Mouse (Mus musculus) lung, postnatal 0 days (tissue): ENCODE measurements around the gene Actr1a. TPM values are rescaled to one million over a fixed set of nuclear protein-coding genes. Genes with fewer than 3 reads are reported as not detected.

Experiments used
- ATAC-seq: fragments of 200-750 bp; cut with Nextera tagmentation; 2 replicates; pipeline ENCODE4 v1.8.0; 2017; ENCODE audit warnings: moderate library complexity
- DNase-seq: peaks from one replicate; pipeline ENCODE4 v3.0.0-alpha.2; 2016; ENCODE audit warnings: low spot score
- H3K27ac ChIP-seq: fragments of 300-500 bp; sonication (generic); 2 replicates; pipeline ENCODE4 v1.5.1; 2014; ENCODE audit warnings: antibody characterized with exemption, mild to moderate bottlenecking, low read length, mixed read lengths
- H3K27me3 ChIP-seq: fragments of 300-500 bp; sonication (generic); replicated peaks from 2 replicates; pipeline ENCODE4 v1.6.1; 2014; ENCODE audit warnings: low read length, mixed read lengths; ENCODE audit not compliant: insufficient read depth
- H3K36me3 ChIP-seq: fragments of 300-500 bp; sonication (generic); 2 replicates; pipeline ENCODE4 v1.6.1; 2014; ENCODE audit warnings: low read length, mixed read lengths; ENCODE audit not compliant: insufficient read depth
- H3K4me1 ChIP-seq: fragments of 300-500 bp; sonication (generic); 2 replicates; pipeline ENCODE4 v1.6.1; 2014; ENCODE audit warnings: antibody characterized with exemption, low read depth, low read length, mixed read lengths; ENCODE audit not compliant: insufficient read depth
- H3K4me2 ChIP-seq: fragments of 300-500 bp; sonication (generic); replicated peaks from 2 replicates; pipeline ENCODE4 v1.6.1; 2014; ENCODE audit warnings: low read depth, mild to moderate bottlenecking, low read length, moderate library complexity, mixed read lengths
- H3K4me3 ChIP-seq: fragments of 300-500 bp; sonication (generic); 2 replicates; pipeline ENCODE4 v1.5.1; 2014; ENCODE audit warnings: low read depth, low read length
- H3K9ac ChIP-seq: fragments of 300-500 bp; sonication (generic); replicated peaks from 2 replicates; pipeline ENCODE4 v1.6.1; 2014; ENCODE audit warnings: low read depth, mild to moderate bottlenecking
- H3K9me3 ChIP-seq: fragments of 300-500 bp; sonication (generic); 2 replicates; pipeline ENCODE4 v1.6.1; 2016; ENCODE audit warnings: low read length, mixed read lengths
- CTCF ChIP-seq: IDR thresholded peaks from 2 replicates; pipeline ENCODE4 v1.5.1; 2016; ENCODE audit warnings: antibody characterized with exemption, mild to moderate bottlenecking
- EP300 ChIP-seq: IDR thresholded peaks from 2 replicates; pipeline ENCODE4 v1.6.1; 2016; ENCODE audit warnings: antibody characterized with exemption, mild to moderate bottlenecking, control low read depth
- WGBS: fragments of 180-500 bp; shearing (Covaris S2); extraction: QIAGEN DNeasy Blood & Tissue Kit; methylation state at CpG from one replicate; pipeline ENCODE4 v1.1.7; 2014; 5-methylcytosine and 5-hydroxymethylcytosine counted together
- polyA plus RNA-seq: library from polyadenylated mRNA; unstranded; fragments of >200 nt; fragmentation: Nextera tagmentation; extraction: Ambion mirVana; gene quantifications from 2 replicates; pipeline ENCODE4 v1.2.1, GENCODE M21; 2015

Actr1a gene
- polyA plus RNA-seq, 1 experiment from 2014 or later: 104 TPM

- ATAC-seq: no peak
- no peak overlapping the region for H3K4me2 ChIP-seq
- H3K36me3 ChIP-seq: 0 out of 2 replicates have a peak, but pooled peaks cover 3% of the 10 kb centered on the region
- WGBS: 56% methylated on average over 7 of the region's 7 CpGs
- no peaks in the 10 kb centered on the region for H3K9me3 ChIP-seq
- H3K27me3 ChIP-seq: no peaks in the 10 kb centered on the region
- H3K4me3 ChIP-seq: no peak overlapping the region
- no peak for DNase-seq
- peaks cover 10% of the 10 kb centered on the region for H3K4me1 ChIP-seq
- H3K27ac ChIP-seq: no peak overlapping the region
- TF ChIP-seq EP300: no peak
- no peak for TF ChIP-seq CTCF
- no peak overlapping the region for H3K9ac ChIP-seq
Observed at GRCm38 (mm10) chr19:46332721-46333339, 62.7 kb downstream of the Actr1a start.

- Histone ChIP-seq H3K9me3 (no peaks in the 10 kb centered on the region), H3K27me3 (0 out of 2 replicates have a peak, but pooled peaks cover 1% of the 10 kb centered on the region), H3K27ac (no peak overlapping the region), H3K4me3 (no peak overlapping the region), H3K4me1 (peaks cover 16% of the 10 kb centered on the region), H3K4me2 (no peak overlapping the region), H3K9ac (no peak overlapping the region), H3K36me3 (0 out of 2 replicates have a peak, but pooled peaks cover 3% of the 10 kb centered on the region)
- WGBS: 76% methylated on average over 3 of the region's 3 CpGs
- TF ChIP-seq EP300 (no peak), CTCF (no peak)
- no peak for DNase-seq
- no peak for ATAC-seq
Observed at GRCm38 (mm10) chr19:46331936-46332335, 63.6 kb downstream of the Actr1a start.

GRCm38 (mm10) chr19:46331326-46331725 is 64.2 kb downstream of the Actr1a start:
- no peak overlapping the region for H3K4me2 ChIP-seq
- ATAC-seq (no peak), DNase-seq (no peak)
- no peak overlapping the region for H3K27ac ChIP-seq
- peaks cover 20% of the 10 kb centered on the region for H3K4me1 ChIP-seq
- H3K27me3 ChIP-seq: 0 out of 2 replicates have a peak, but pooled peaks cover 8% of the 10 kb centered on the region
- H3K4me3 ChIP-seq: no peak overlapping the region
- 0 out of 2 replicates have a peak, but pooled peaks cover 3% of the 10 kb centered on the region for H3K36me3 ChIP-seq
- 96% methylated on average over 14 of the region's 14 CpGs for WGBS
- no peak overlapping the region for H3K9ac ChIP-seq
- TF ChIP-seq EP300 (no peak), CTCF (no peak)
- no peaks in the 10 kb centered on the region for H3K9me3 ChIP-seq

- ATAC-seq (no peak), DNase-seq (no peak)
- H3K27ac ChIP-seq: no peak overlapping the region
- H3K4me1 ChIP-seq: peaks cover 20% of the 10 kb centered on the region
- TF ChIP-seq EP300 (no peak), CTCF (no peak)
- H3K4me3 ChIP-seq: no peak overlapping the region
- H3K9me3 ChIP-seq: no peaks in the 10 kb centered on the region
- H3K9ac ChIP-seq: no peak overlapping the region
- WGBS: 91% methylated on average over 12 of the region's 12 CpGs
- 0 out of 2 replicates have a peak, but pooled peaks cover 3% of the 10 kb centered on the region for H3K36me3 ChIP-seq
- H3K4me2 ChIP-seq: no peak overlapping the region
- 0 out of 2 replicates have a peak, but pooled peaks cover 10% of the 10 kb centered on the region for H3K27me3 ChIP-seq
Observed at GRCm38 (mm10) chr19:46330696-46331095, 64.9 kb downstream of the Actr1a start.

GRCm38 (mm10) chr19:46329951-46330350 is 65.6 kb downstream of the Actr1a start:
- no peak overlapping the region for H3K27ac ChIP-seq
- peak; percentile 92 for DNase-seq
- H3K4me2 ChIP-seq: no peak overlapping the region; the same call in 1 of the 2 replicates
- no peak overlapping the region for H3K4me3 ChIP-seq
- H3K36me3 ChIP-seq: 0 out of 2 replicates have a peak, but pooled peaks cover 3% of the 10 kb centered on the region
- TF ChIP-seq EP300: no peak
- peak; percentile 97 for TF ChIP-seq CTCF
- H3K9ac ChIP-seq: no peak overlapping the region
- peaks cover 20% of the 10 kb centered on the region for H3K4me1 ChIP-seq
- no peaks in the 10 kb centered on the region for H3K9me3 ChIP-seq
- peaks cover 15% of the 10 kb centered on the region for H3K27me3 ChIP-seq
- 5% methylated on average over 16 of the region's 16 CpGs for WGBS
- peak; percentile 58 for ATAC-seq

GRCm38 (mm10) chr19:46329031-46329641 is 66.4 kb downstream of the Actr1a start:
- peak overlapping the region; percentile 30; the same call in 1 of the 2 replicates for H3K9ac ChIP-seq
- peaks cover 20% of the 10 kb centered on the region for H3K4me1 ChIP-seq
- no peak for TF ChIP-seq EP300
- no peak for TF ChIP-seq CTCF
- H3K27ac ChIP-seq: 0 out of 2 replicates have a peak overlapping the region, but pooled peaks have one; percentile 86
- H3K4me2 ChIP-seq: peak overlapping the region; percentile 99
- H3K36me3 ChIP-seq: 0 out of 2 replicates have a peak, but pooled peaks cover 3% of the 10 kb centered on the region
- H3K9me3 ChIP-seq: no peaks in the 10 kb centered on the region
- peak overlapping the region; percentile 61 for H3K4me3 ChIP-seq
- ATAC-seq (peak; percentile 2; the same call in 1 of the 2 replicates), DNase-seq (no peak)
- 2% methylated on average over 53 of the region's 54 CpGs for WGBS
- peaks cover 23% of the 10 kb centered on the region for H3K27me3 ChIP-seq
